ENCODE assay signal across 8 mouse cellular contexts in genomic region chr16:4489114-4489624, GRCm38 (mm10). TPM values are rescaled to one million over a fixed set of nuclear protein-coding genes. Genes with fewer than 3 reads are reported as not detected.
DNase-seq lines count a peak whose midpoint lies in the region; ATAC-seq and TF ChIP-seq lines count a peak whose summit lies in the region.

No protein-coding gene starts in this region.

- peak; percentile 90 for TF ChIP-seq CTCF in cortical plate, adult 2 months (IDR thresholded peaks at IDR 0.05; ENCODE audit: extremely low read depth, insufficient read depth, low read length)

- no peaks in the 10 kb centered on the region for H3K4me1 ChIP-seq in cortical plate, adult 2 months (ENCODE audit: control insufficient read depth, insufficient read depth, low read length)

- no peak overlapping the region for H3K4me3 ChIP-seq in cortical plate, adult 2 months (ENCODE audit: insufficient read depth, low read length)

- peak; percentile 99 for DNase-seq in adipocyte (ENCODE audit: low spot score)
- DNase-seq in gastrocnemius, postnatal 10 days: peak; percentile 95
- DNase-seq in induced T-regulatory cell, adult 2 months (ENCODE audit: low read depth): peak; percentile 88
- DNase-seq in left cerebral cortex, adult 8-10 months (ENCODE audit: low spot score in 2 of 2): peak; percentile 80 to 96
- DNase-seq in right cerebral cortex, postnatal 10 days (ENCODE audit: low spot score in 2 of 2): peak; percentile 91 to 94
- DNase-seq in urinary bladder, postnatal 14 days (ENCODE audit: low spot score): peak; percentile 92

- 0 out of 2 replicates have a peak, but pooled peaks have one; percentile 25 for TF ChIP-seq POLR2A in cortical plate, adult 2 months (IDR thresholded peaks at IDR 0.05; ENCODE audit: extremely low read depth, insufficient read depth, low read length)

- peak; percentile 99 for ATAC-seq in megakaryocyte progenitor cell, adult 5-6 weeks (replicated peaks; ENCODE audit: poor library complexity)

- H3K27ac ChIP-seq in cortical plate, adult 2 months (ENCODE audit: insufficient read depth, low read length): no peak overlapping the region

RNA-seq across cellular contexts. Expression of gene Srl, which starts 52.4 kb away (rescaled TPM):
- 7.4 and 9.6 TPM in 2 replicates for polyA plus RNA-seq in cortical plate, adult 2 months (2012; rRNA removed)
- 1,000 to 10,000 TPM; 1,275 to 1,445 TPM for total RNA-seq in gastrocnemius, postnatal 10 days (2021)
- total RNA-seq in left cerebral cortex, adult 8-10 months (2022): 1 to 10 TPM; 3.6 to 7.4 (median 5.1) TPM
- 2.9 and 4.4 TPM in 2 replicates for total RNA-seq in megakaryocyte progenitor cell, adult 5-6 weeks (2015)
- total RNA-seq in megakaryocyte progenitor cell, adult 5-6 weeks (2017): 13.9 and 18.7 TPM in 2 replicates

Comparison
In these comparisons a context has a peak if more than half of its experiments do, and no peak if none do; other contexts are left out.
1. RNA of gene Srl, which starts 52.4 kb away (total RNA-seq): 1,275 to 1,445 TPM in gastrocnemius, postnatal 10 days; 2.9 to 18.7 TPM in megakaryocyte progenitor cell, adult 5-6 weeks and 3.6 to 7.4 TPM in left cerebral cortex, adult 8-10 months; every median in the first group is over 10 times any median in the second.
2. Peak in every context shown above with its lines, with median percentiles within 50 percentile points of each other: DNase-seq.